Mouse (Mus musculus) limb, embryonic 15.5 days (tissue): ENCODE results near the gene Magohb. TPM values are rescaled to one million over a fixed set of nuclear protein-coding genes. Genes with fewer than 3 reads are reported as not detected.

Source experiments
- ATAC-seq: fragments of 200-750 bp; cut with Nextera tagmentation; 2 replicates; pipeline ENCODE4 v1.8.0; 2017; ENCODE audit warnings: low read depth, moderate TSS enrichment; ENCODE audit not compliant: insufficient number of reproducible peaks, low FRiP score, low TSS enrichment
- H3K27ac ChIP-seq: fragments of 300-500 bp; sonication (generic); 2 replicates; pipeline ENCODE4 v1.5.1; 2015; ENCODE audit warnings: moderate library complexity, mild to moderate bottlenecking, inconsistent platforms
- H3K27me3 ChIP-seq: fragments of 300-500 bp; sonication (generic); 2 replicates; pipeline ENCODE4 v1.6.1; 2015; ENCODE audit warnings: inconsistent platforms
- H3K36me3 ChIP-seq: fragments of 300-500 bp; sonication (generic); 2 replicates; pipeline ENCODE4 v1.6.1; 2015; ENCODE audit warnings: inconsistent platforms
- H3K4me1 ChIP-seq: fragments of 300-500 bp; sonication (generic); 2 replicates; pipeline ENCODE4 v1.6.1; 2015; ENCODE audit warnings: inconsistent platforms
- H3K4me2 ChIP-seq: fragments of 300-500 bp; sonication (generic); 2 replicates; pipeline ENCODE4 v1.6.1; 2015; ENCODE audit warnings: mild to moderate bottlenecking, inconsistent platforms
- H3K4me3 ChIP-seq: fragments of 300-500 bp; sonication (generic); 2 replicates; pipeline ENCODE4 v1.5.1; 2015; ENCODE audit warnings: mild to moderate bottlenecking, inconsistent platforms
- H3K9ac ChIP-seq: fragments of 300-500 bp; sonication (generic); 2 replicates; pipeline ENCODE4 v1.6.1; 2015; ENCODE audit warnings: inconsistent platforms
- H3K9me3 ChIP-seq: fragments of 300-500 bp; sonication (generic); 2 replicates; pipeline ENCODE4 v1.6.1; 2016; ENCODE audit warnings: inconsistent platforms
- WGBS: fragments of 180-500 bp; shearing (Covaris S2); methylation state at CpG from one replicate; pipeline ENCODE4 v1.1.7; 2015; 5-methylcytosine and 5-hydroxymethylcytosine counted together
- polyA plus RNA-seq: library from polyadenylated mRNA; unstranded; fragments of >200 nt; fragmentation: Nextera tagmentation; extraction: Ambion mirVana; gene quantifications from 2 replicates; pipeline ENCODE4 v1.2.1, GENCODE M21; 2015

The Magohb gene
- polyA plus RNA-seq, 1 experiment from 2014 or later = 50.0 TPM

DNA sequence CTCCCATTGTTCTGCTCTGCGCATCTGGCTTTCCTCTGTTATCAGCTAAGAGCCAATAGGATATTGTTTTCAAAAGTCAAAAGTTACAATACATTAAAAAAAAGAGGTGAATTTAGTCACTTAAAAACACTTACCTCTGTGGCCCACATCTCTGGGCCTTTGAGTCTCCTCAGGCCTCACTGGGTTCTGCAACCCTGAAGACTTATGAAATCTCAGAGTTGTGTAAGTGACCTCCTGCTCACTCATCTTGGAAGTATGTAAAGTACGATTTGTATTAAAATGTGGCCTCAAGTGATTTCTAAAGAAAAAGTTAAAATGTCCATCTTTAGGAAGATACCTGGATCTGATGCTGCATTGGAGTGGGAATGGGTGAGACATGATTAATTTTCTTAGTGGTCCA is 48.0 kb downstream of the Magohb start:
- no peaks in the 10 kb centered on the region for H3K4me1 ChIP-seq
- H3K4me3 ChIP-seq = no peak overlapping the region
- no peak for ATAC-seq
- 78% methylated on average over 2 of the region's 2 CpGs for WGBS
- H3K9ac ChIP-seq = no peak overlapping the region
- H3K36me3 ChIP-seq = no peaks in the 10 kb centered on the region
- H3K27ac ChIP-seq = no peak overlapping the region
- H3K4me2 ChIP-seq = no peak overlapping the region
- H3K9me3 ChIP-seq = no peaks in the 10 kb centered on the region
- no peaks in the 10 kb centered on the region for H3K27me3 ChIP-seq

Other genes starting within 250 kb of the Magohb start
- 0.29 and 0.68 TPM in 2 replicates for gene Klra2, start 45.9 kb downstream of the Magohb start, polyA plus RNA-seq
- gene Styk1, start 60.4 kb upstream of the Magohb start, polyA plus RNA-seq = 1.3 and 1.9 TPM in 2 replicates
- gene Ybx3, start 95.2 kb upstream of the Magohb start, polyA plus RNA-seq = 83.7 and 89.1 TPM in 2 replicates
- gene 5430401F13Rik, start 193.2 kb upstream of the Magohb start, polyA plus RNA-seq = not detected in 2 replicates
- not detected in 2 replicates for gene Gm6619, start 193.2 kb upstream of the Magohb start, polyA plus RNA-seq